Mouse (Mus musculus): ENCODE data around the gene Tnpo2. TPM values are rescaled to one million over a fixed set of nuclear protein-coding genes. Genes with fewer than 3 reads are reported as not detected.

Tnpo2 gene
- polyA plus RNA-seq, 1 experiment from 2014 or later = 31.4 TPM

- Histone ChIP-seq H3K4me1 (0 out of 2 replicates have a peak, but pooled peaks cover 3% of the 10 kb centered on the region), H3K27ac (replicated peaks) (no peak overlapping the region), H3K36me3 (peaks cover 3% of the 10 kb centered on the region; the same call in 1 of the 2 replicates), H3K4me2 (replicated peaks) (no peak overlapping the region), H3K27me3 (peaks cover 38% of the 10 kb centered on the region), H3K4me3 (replicated peaks) (no peak overlapping the region), H3K9me3 (replicated peaks) (no peaks in the 10 kb centered on the region), H3K9ac (no peak overlapping the region)
- 12% methylated on average over 25 of the region's 25 CpGs for WGBS
- ATAC-seq (ENCODE audit: insufficient number of reproducible peaks, low FRiP score, low TSS enrichment, low read depth) = no peak
Measured at GRCm38 (mm10) chr8:85007686-85008085, 29.0 kb upstream of the Tnpo2 start.

DNA sequence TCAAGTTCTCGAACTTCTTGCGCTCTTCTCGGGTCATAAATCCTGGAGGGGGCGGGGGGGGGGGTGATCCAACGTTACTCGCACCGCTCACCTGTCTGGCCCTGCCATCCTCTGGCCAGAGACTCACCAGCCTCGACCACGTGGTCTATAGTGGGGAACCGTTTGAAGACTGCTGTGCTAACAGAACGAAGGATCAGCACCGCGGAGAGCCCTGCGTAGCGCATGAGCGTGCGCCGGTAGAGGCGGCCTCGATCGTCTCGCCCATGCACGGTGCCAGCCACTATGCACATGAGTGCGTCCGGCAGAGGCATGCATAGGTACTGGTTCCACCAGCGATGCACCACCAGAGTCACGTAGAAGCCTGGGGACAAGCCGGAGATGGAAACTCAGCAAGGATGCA is 25.5 kb upstream of the Tnpo2 start:
- no peak for ATAC-seq (ENCODE audit: insufficient number of reproducible peaks, low FRiP score, low TSS enrichment, low read depth)
- peaks cover 53% of the 10 kb centered on the region for H3K27me3 ChIP-seq
- no peak overlapping the region for H3K4me3 ChIP-seq (replicated peaks)
- 17% methylated on average over 28 of the region's 28 CpGs for WGBS
- H3K27ac ChIP-seq (replicated peaks) = no peak overlapping the region
- no peaks in the 10 kb centered on the region for H3K9me3 ChIP-seq (replicated peaks)
- H3K36me3 ChIP-seq = no peaks in the 10 kb centered on the region
- no peak overlapping the region for H3K9ac ChIP-seq
- peaks cover 9% of the 10 kb centered on the region; the same call in 1 of the 2 replicates for H3K4me1 ChIP-seq
- no peak overlapping the region for H3K4me2 ChIP-seq (replicated peaks)

DNA sequence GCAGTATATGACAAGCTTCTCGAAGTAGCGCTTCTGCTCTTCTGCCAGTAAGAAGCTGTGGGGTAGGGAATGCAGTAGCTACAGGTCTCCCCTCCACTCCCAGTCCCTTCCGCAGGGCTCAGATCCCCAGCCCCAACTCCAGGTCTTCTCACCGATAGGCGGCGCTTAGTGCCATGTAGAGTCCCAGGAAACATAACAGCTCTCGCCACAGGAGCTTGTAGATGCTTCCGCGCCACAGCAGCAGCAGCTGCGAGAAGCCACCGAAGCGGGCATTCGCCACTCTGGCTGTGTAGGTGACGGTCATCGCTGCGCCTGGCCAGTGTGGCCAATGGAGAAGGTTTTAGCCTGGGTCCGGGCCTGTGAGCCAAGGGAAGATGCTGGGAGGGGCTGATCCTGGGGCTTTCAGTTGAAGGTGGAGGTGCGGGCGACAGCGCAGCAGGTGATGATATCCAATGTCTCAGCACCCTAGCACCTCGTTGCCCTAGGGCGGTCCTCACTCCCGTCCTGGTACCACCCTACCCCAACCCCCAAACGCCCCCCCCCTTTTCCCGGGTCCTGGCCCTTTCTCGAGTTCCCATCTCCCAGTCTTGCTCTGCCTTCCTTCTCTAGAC is 23.4 kb upstream of the Tnpo2 start:
- no peak for ATAC-seq (ENCODE audit: insufficient number of reproducible peaks, low FRiP score, low TSS enrichment, low read depth)
- Histone ChIP-seq H3K27me3 (peaks cover 46% of the 10 kb centered on the region), H3K9ac (0 out of 2 replicates have a peak overlapping the region, but pooled peaks have one; percentile 31), H3K9me3 (replicated peaks) (no peaks in the 10 kb centered on the region), H3K4me1 (peaks cover 6% of the 10 kb centered on the region; the same call in 1 of the 2 replicates), H3K27ac (replicated peaks) (no peak overlapping the region), H3K4me3 (replicated peaks) (peak overlapping the region; percentile 39), H3K4me2 (replicated peaks) (peak overlapping the region; percentile 67), H3K36me3 (peaks cover 12% of the 10 kb centered on the region)
- 6% methylated on average over 26 of the region's 26 CpGs for WGBS

- Histone ChIP-seq H3K9ac (0 out of 2 replicates have a peak within 1 kb of the TSS, but pooled peaks have one; percentile 31), H3K4me2 (replicated peaks) (peak within 1 kb of the TSS; percentile 67), H3K27me3 (peaks cover 39% of the 10 kb centered on the region), H3K4me3 (replicated peaks) (peak within 1 kb of the TSS; percentile 39), H3K27ac (replicated peaks) (no peak within 1 kb of the TSS), H3K4me1 (peaks cover 6% of the 10 kb centered on the region; the same call in 1 of the 2 replicates), H3K36me3 (peaks cover 23% of the 10 kb centered on the region), H3K9me3 (replicated peaks) (no peaks in the 10 kb centered on the region)
- ATAC-seq (ENCODE audit: insufficient number of reproducible peaks, low FRiP score, low TSS enrichment, low read depth) = no peak
- 41% methylated on average over 2 of the region's 2 CpGs for WGBS
Measured at GRCm38 (mm10) chr8:85014431-85014830, 22.3 kb upstream of the Tnpo2 start, which contains the start of gene Best2. Gene Best2, minus strand, starts transcription at chr8:85014531.

GRCm38 (mm10) chr8:85016724-85017123 is 20.0 kb upstream of the Tnpo2 start:
- peaks cover 23% of the 10 kb centered on the region for H3K27me3 ChIP-seq
- no peak overlapping the region for H3K9ac ChIP-seq
- WGBS = 55% methylated on average over 10 of the region's 10 CpGs
- H3K4me3 ChIP-seq (replicated peaks) = no peak overlapping the region
- H3K27ac ChIP-seq (replicated peaks) = peak overlapping the region; percentile 44; the same call in 1 of the 2 replicates
- no peaks in the 10 kb centered on the region for H3K9me3 ChIP-seq (replicated peaks)
- no peak overlapping the region for H3K4me2 ChIP-seq (replicated peaks)
- ATAC-seq (ENCODE audit: insufficient number of reproducible peaks, low FRiP score, low TSS enrichment, low read depth) = no peak
- peaks cover 39% of the 10 kb centered on the region for H3K36me3 ChIP-seq
- peaks cover 6% of the 10 kb centered on the region; the same call in 1 of the 2 replicates for H3K4me1 ChIP-seq

DNA sequence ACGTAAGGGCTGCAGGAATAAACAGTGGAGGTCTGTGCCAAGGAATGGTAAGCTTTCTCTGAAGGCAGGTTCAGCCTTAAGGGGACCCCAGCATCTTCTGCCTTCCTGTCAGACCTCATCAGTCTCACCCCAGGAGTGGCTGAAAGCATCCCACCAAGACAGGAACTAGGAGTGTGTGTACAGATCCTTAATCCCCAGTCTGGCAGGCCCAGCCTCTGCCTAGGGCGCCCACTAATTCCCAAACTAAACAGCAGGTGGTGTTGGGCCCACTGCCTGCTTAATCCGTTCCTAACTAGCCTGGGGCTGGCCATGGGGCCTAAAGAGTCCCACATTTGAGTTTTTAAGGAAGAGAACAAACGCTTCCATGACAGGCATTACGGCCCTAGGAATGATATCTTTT is 19.5 kb upstream of the Tnpo2 start:
- ATAC-seq (ENCODE audit: insufficient number of reproducible peaks, low FRiP score, low TSS enrichment, low read depth) = no peak
- Histone ChIP-seq H3K4me2 (replicated peaks) (no peak overlapping the region), H3K9me3 (replicated peaks) (no peaks in the 10 kb centered on the region), H3K36me3 (peaks cover 44% of the 10 kb centered on the region), H3K27ac (replicated peaks) (peak overlapping the region; percentile 44; the same call in 1 of the 2 replicates), H3K9ac (no peak overlapping the region), H3K4me3 (replicated peaks) (no peak overlapping the region), H3K27me3 (peaks cover 20% of the 10 kb centered on the region), H3K4me1 (peaks cover 6% of the 10 kb centered on the region; the same call in 1 of the 2 replicates)
- 30% methylated on average over 5 of the region's 5 CpGs for WGBS

GRCm38 (mm10) chr8:85021514-85022055 is 15.1 kb upstream of the Tnpo2 start:
- no peaks in the 10 kb centered on the region for H3K9me3 ChIP-seq (replicated peaks)
- no peak overlapping the region for H3K9ac ChIP-seq
- peaks cover 21% of the 10 kb centered on the region for H3K4me1 ChIP-seq
- no peak overlapping the region for H3K4me3 ChIP-seq (replicated peaks)
- no peak for ATAC-seq (ENCODE audit: insufficient number of reproducible peaks, low FRiP score, low TSS enrichment, low read depth)
- WGBS = 94% methylated on average over 3 of the region's 3 CpGs
- no peak overlapping the region for H3K4me2 ChIP-seq (replicated peaks)
- no peaks in the 10 kb centered on the region for H3K27me3 ChIP-seq
- no peak overlapping the region for H3K27ac ChIP-seq (replicated peaks)
- peaks cover 59% of the 10 kb centered on the region for H3K36me3 ChIP-seq

DNA sequence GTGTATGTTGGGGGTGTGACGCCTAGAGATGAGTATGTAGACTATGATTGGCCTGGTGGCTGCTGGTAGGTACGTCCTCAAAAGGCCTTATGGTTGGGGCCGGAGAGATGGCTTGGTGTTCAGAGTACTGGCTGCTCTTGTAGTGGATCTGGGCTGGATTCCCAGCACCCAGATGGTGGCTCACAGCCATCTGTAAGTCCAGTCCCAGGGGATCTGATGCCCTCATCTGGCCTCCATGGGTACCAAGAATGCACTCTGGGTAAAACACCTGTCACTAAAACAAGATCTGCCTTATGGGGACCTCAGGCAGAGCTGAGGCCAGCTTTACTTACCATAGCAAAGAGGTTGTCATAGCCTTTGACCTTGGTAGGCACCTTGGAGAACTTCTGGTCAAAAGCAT is 12.9 kb upstream of the Tnpo2 start:
- H3K36me3 ChIP-seq = peaks cover 42% of the 10 kb centered on the region
- no peak for ATAC-seq (ENCODE audit: insufficient number of reproducible peaks, low FRiP score, low TSS enrichment, low read depth)

DNA sequence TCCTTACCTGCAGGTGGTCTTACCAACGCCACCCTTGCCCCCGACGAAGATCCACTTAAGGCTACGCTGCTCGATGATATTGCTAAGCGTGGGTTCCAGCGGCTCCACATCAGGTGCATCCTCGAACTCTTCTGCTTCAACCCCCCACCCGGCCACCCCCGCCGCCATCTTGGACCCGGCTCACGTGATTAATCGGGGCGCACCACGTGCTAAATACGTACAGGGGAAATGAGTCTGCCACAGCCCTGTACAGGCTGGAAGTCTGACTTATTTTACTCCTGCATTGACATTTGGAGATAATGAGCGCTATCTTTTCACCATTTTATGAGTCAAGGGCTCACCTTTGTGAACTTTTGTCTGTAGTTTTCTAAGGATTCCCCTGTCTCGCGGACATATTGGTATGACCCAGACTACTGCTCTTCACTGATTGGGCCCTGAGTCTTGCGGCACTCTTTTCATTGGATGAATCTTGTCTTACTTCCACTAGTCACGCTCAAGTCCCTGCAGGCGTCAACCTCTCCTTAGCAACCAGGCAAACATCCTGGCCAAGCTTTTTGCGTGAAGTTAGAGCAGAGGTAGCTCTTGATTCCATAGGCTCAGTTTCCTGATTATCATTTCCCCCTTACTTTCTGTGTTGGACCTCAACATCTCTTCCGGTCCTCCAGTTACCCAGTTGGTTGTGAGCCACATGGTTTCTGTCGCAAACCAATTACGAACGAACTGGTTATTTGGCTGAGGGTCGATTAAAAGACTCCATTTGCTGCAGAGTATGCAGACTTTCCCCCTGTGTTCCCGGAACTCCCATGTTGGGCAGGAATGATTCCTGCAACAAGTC is 11.4 kb upstream of the Tnpo2 start, which contains the start of gene Asna1:
Asna1 (minus strand) TSS at position 184 of the 835 bp plus-strand sequence.
- no peaks in the 10 kb centered on the region for H3K27me3 ChIP-seq
- 4% methylated on average over 30 of the region's 30 CpGs for WGBS
- peaks cover 36% of the 10 kb centered on the region for H3K4me1 ChIP-seq
- peaks cover 44% of the 10 kb centered on the region for H3K36me3 ChIP-seq
- H3K4me2 ChIP-seq (replicated peaks) = peak within 1 kb of the TSS; percentile 88
- H3K27ac ChIP-seq (replicated peaks) = peak within 1 kb of the TSS; percentile 92
- peak within 1 kb of the TSS; percentile 75 for H3K9ac ChIP-seq
- no peaks in the 10 kb centered on the region for H3K9me3 ChIP-seq (replicated peaks)
- H3K4me3 ChIP-seq (replicated peaks) = peak within 1 kb of the TSS; percentile 98
- ATAC-seq (ENCODE audit: insufficient number of reproducible peaks, low FRiP score, low TSS enrichment, low read depth) = peak; percentile 90

More for the DNA sequence above, 12.9 kb upstream of the Tnpo2 start:
- H3K9ac ChIP-seq = no peak overlapping the region
- peaks cover 30% of the 10 kb centered on the region for H3K4me1 ChIP-seq
- WGBS = 91% methylated on average over 3 of the region's 3 CpGs
- peak overlapping the region; percentile 88; the same call in 1 of the 2 replicates for H3K4me2 ChIP-seq (replicated peaks)
- no peaks in the 10 kb centered on the region for H3K27me3 ChIP-seq
- no peaks in the 10 kb centered on the region for H3K9me3 ChIP-seq (replicated peaks)
- peak overlapping the region; percentile 98 for H3K4me3 ChIP-seq (replicated peaks)
- H3K27ac ChIP-seq (replicated peaks) = no peak overlapping the region

DNA sequence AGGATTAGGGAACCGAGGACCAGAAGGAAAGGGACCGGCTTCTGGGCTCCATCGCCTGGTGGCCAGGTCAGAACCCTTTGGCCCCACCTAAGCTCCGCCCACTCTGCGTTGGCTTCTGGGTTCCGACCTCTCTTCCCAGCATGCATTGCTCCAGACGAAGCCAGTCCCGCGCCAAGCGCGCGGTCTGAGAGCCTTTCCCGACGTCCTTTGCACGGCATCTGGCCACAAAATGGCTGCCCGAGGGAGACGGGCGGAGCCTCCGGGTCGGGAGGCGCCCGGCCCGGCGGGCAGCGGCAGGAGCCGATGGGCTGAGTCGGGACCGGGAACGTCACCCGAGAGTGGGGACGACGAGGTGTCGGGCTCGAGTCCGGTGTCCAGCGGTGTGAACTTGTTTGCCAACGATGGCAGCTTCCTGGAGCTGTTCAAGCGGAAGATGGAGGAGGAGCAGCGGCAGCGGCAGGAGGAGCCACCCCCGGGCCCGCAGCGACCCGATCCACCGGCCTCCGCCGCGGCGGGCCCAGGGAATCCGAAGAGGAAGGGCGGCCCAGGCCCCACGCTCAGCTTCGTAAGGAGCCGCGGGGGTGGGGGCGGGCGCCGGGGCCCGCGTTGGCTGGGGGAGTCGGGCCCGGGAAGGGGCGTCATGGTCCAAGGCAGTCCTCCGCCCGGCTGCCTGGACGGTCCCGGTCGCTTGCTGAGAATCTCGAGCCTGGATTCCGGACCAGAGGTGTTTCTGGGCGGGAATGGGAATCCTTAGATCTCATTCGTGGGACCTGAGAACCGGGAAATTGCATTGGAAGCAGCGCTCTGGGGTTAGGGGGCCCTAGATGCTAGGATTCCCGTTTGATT is 9.8 kb upstream of the Tnpo2 start, which contains the start of gene Trir:
Trir (plus strand) TSS at position 154 of the 846 bp plus-strand sequence.
- Histone ChIP-seq H3K4me3 (replicated peaks) (peak within 1 kb of the TSS; percentile 98), H3K27ac (replicated peaks) (peak within 1 kb of the TSS; percentile 92), H3K27me3 (no peaks in the 10 kb centered on the region), H3K9me3 (replicated peaks) (no peaks in the 10 kb centered on the region), H3K9ac (peak within 1 kb of the TSS; percentile 100), H3K4me1 (peaks cover 36% of the 10 kb centered on the region), H3K36me3 (peaks cover 46% of the 10 kb centered on the region), H3K4me2 (replicated peaks) (peak within 1 kb of the TSS; percentile 88)
- peak; percentile 86 for ATAC-seq (ENCODE audit: insufficient number of reproducible peaks, low FRiP score, low TSS enrichment, low read depth)
- under 1% methylated on average over 73 of the region's 75 CpGs for WGBS
